Mouse (Mus musculus) embryonic facial prominence, embryonic 15.5 days (tissue): ENCODE data around the gene Trp53. TPM values are rescaled to one million over a fixed set of nuclear protein-coding genes. Genes with fewer than 3 reads are reported as not detected.
"Not testable (repeated sequence)": the region's sequence is repeated elsewhere in the genome, so short reads cannot be mapped to it uniquely, and the experiment has no call there.

ENCODE experiments used
- ATAC-seq: fragments of 200-750 bp; cut with Nextera tagmentation; 2 replicates; pipeline ENCODE4 v1.8.0; 2017; ENCODE audit warnings: low read depth, moderate TSS enrichment; ENCODE audit not compliant: insufficient number of reproducible peaks, low FRiP score, low TSS enrichment
- H3K27ac ChIP-seq: fragments of 300-500 bp; sonication (generic); replicated peaks from 2 replicates; pipeline ENCODE4 v1.5.1; 2015; ENCODE audit warnings: mild to moderate bottlenecking, inconsistent platforms
- H3K27me3 ChIP-seq: fragments of 300-500 bp; sonication (generic); 2 replicates; pipeline ENCODE4 v1.6.1; 2015; ENCODE audit warnings: inconsistent platforms
- H3K36me3 ChIP-seq: fragments of 300-500 bp; sonication (generic); 2 replicates; pipeline ENCODE4 v1.6.1; 2015; ENCODE audit warnings: mild to moderate bottlenecking, inconsistent platforms
- H3K4me1 ChIP-seq: fragments of 300-500 bp; sonication (generic); 2 replicates; pipeline ENCODE4 v1.6.1; 2015; ENCODE audit warnings: inconsistent platforms
- H3K4me2 ChIP-seq: fragments of 300-500 bp; sonication (generic); replicated peaks from 2 replicates; pipeline ENCODE4 v1.6.1; 2015; ENCODE audit warnings: mild to moderate bottlenecking, inconsistent platforms
- H3K4me3 ChIP-seq: fragments of 300-500 bp; sonication (generic); replicated peaks from 2 replicates; pipeline ENCODE4 v1.5.1; 2015; ENCODE audit warnings: mild to moderate bottlenecking, inconsistent platforms
- H3K9ac ChIP-seq: fragments of 300-500 bp; sonication (generic); 2 replicates; pipeline ENCODE4 v1.6.1; 2015; ENCODE audit warnings: inconsistent platforms
- H3K9me3 ChIP-seq: fragments of 300-500 bp; sonication (generic); replicated peaks from 2 replicates; pipeline ENCODE4 v1.6.1; 2016; ENCODE audit warnings: inconsistent platforms
- WGBS: fragments of 180-500 bp; shearing (Covaris S2); methylation state at CpG from one replicate; pipeline ENCODE4 v1.1.7; 2015; 5-methylcytosine and 5-hydroxymethylcytosine counted together
- polyA plus RNA-seq: library from polyadenylated mRNA; unstranded; fragments of >200 nt; fragmentation: Nextera tagmentation; extraction: Ambion mirVana; gene quantifications from 2 replicates; pipeline ENCODE4 v1.2.1, GENCODE M21; 2015

Trp53 gene
- polyA plus RNA-seq, 1 experiment from 2014 or later = 141 TPM

DNA sequence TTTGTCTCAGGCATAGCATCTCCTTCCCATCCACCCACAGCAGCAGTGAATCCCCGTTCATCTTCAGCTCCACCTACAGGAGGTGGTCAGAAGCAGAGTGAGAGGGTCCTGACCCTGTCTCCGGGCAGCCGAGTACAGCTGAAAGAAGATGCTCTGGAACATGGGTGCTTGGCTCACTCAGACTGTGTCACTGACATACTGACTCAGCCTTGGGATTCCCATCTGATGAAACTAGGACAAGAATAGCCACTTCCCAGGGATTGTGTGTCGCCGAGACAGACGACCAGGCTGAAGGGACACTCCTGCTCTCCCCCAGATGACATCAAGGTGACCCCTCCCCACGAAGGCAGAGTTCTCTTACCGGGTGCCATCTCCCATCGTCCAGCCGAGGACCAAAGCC is 36.6 kb downstream of the Trp53 start:
- H3K4me2 ChIP-seq = no peak overlapping the region
- H3K9ac ChIP-seq = no peak overlapping the region
- H3K36me3 ChIP-seq = no peaks in the 10 kb centered on the region
- no peaks in the 10 kb centered on the region for H3K9me3 ChIP-seq
- H3K27me3 ChIP-seq = no peaks in the 10 kb centered on the region; the same call in 1 of the 2 replicates
- no peak for ATAC-seq
- no peak overlapping the region for H3K27ac ChIP-seq
- H3K4me3 ChIP-seq = no peak overlapping the region
- peaks cover 7% of the 10 kb centered on the region for H3K4me1 ChIP-seq
- 36% methylated on average over 10 of the region's 10 CpGs for WGBS

- no peaks in the 10 kb centered on the region for H3K9me3 ChIP-seq
- no peak within 1 kb of the TSS for H3K4me3 ChIP-seq
- H3K27me3 ChIP-seq = no peaks in the 10 kb centered on the region; the same call in 1 of the 2 replicates
- H3K9ac ChIP-seq = no peak within 1 kb of the TSS
- no peak within 1 kb of the TSS for H3K27ac ChIP-seq
- no peak for ATAC-seq
- WGBS = 67% methylated on average over 5 of the region's 5 CpGs
- no peaks in the 10 kb centered on the region for H3K36me3 ChIP-seq
- H3K4me1 ChIP-seq = peaks cover 13% of the 10 kb centered on the region
- H3K4me2 ChIP-seq = no peak within 1 kb of the TSS
Observed at GRCm38 (mm10) chr11:69617805-69618204, 37.6 kb downstream of the Trp53 start, which contains the start of gene Shbg. Gene Shbg, minus strand, starts transcription at chr11:69617905.

GRCm38 (mm10) chr11:69620394-69621081 is 40.4 kb downstream of the Trp53 start:
- Histone ChIP-seq H3K27me3 (no peaks in the 10 kb centered on the region; the same call in 1 of the 2 replicates), H3K27ac (no peak overlapping the region), H3K4me3 (no peak overlapping the region), H3K36me3 (no peaks in the 10 kb centered on the region), H3K4me2 (no peak overlapping the region), H3K9me3 (no peaks in the 10 kb centered on the region), H3K4me1 (peaks cover 8% of the 10 kb centered on the region), H3K9ac (no peak overlapping the region)
- no peak for ATAC-seq
- WGBS = 77% methylated on average over 7 of the region's 7 CpGs

GRCm38 (mm10) chr11:69621571-69622268 is 41.6 kb downstream of the Trp53 start, which contains the start of gene Sat2:
Gene Sat2, plus strand, starts transcription at chr11:69622024.
- H3K27ac ChIP-seq = peak within 1 kb of the TSS; percentile 83
- 1% methylated on average over 20 of the region's 20 CpGs for WGBS
- ATAC-seq = peak; percentile 83; the same call in 1 of the 2 replicates
- H3K4me1 ChIP-seq = peaks cover 8% of the 10 kb centered on the region
- no peaks in the 10 kb centered on the region; the same call in 1 of the 2 replicates for H3K27me3 ChIP-seq
- H3K4me2 ChIP-seq = peak within 1 kb of the TSS; percentile 79
- peak within 1 kb of the TSS; percentile 60 for H3K4me3 ChIP-seq
- H3K9me3 ChIP-seq = no peaks in the 10 kb centered on the region
- H3K36me3 ChIP-seq = no peaks in the 10 kb centered on the region
- peak within 1 kb of the TSS; percentile 63 for H3K9ac ChIP-seq

DNA sequence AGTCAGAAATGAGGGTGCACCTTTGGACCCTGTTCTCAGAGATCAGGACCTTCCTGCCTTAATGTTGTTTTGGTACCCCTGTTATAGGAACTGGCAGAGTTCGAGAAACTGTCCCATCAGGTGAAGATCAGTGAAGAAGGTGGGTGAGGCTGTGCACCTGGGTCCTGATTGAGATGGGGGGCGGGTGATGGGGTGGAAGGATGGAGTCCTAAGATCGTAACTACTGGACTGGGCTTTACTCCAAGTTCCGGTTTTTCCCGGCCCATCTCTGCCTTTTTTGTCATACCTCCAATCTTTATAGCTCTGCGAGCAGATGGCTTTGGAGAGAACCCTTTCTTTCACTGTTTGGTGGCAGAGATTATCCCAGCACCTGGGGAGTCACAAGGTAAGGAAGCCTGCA is 42.2 kb downstream of the Trp53 start:
- Histone ChIP-seq H3K27me3 (no peaks in the 10 kb centered on the region; the same call in 1 of the 2 replicates), H3K4me3 (peak overlapping the region; percentile 60), H3K36me3 (no peaks in the 10 kb centered on the region), H3K4me2 (peak overlapping the region; percentile 79), H3K27ac (peak overlapping the region; percentile 83), H3K9me3 (no peaks in the 10 kb centered on the region), H3K4me1 (peaks cover 8% of the 10 kb centered on the region), H3K9ac (peak overlapping the region; percentile 63)
- no peak for ATAC-seq
- WGBS = 28% methylated on average over 6 of the region's 6 CpGs

DNA sequence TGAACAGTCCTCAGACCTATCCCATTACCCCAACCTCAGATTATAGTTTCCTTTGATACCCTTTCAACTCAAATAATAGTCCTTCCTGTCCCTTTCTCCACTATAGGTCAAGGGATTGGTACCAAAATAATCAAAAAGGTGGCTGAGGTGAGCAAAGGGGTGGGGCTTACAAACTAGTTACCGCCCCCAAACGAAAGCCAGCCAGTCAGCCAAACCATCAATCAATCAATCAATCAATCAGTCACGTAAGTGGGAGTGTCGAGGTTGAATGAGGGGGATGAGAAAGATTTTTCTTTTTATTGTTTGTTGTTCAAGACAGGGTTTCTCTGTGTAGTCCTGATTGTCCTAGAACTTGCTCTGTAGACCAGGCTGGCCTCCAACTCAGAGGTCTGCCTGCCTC is 42.8 kb downstream of the Trp53 start:
- 77% methylated on average over 4 of the region's 4 CpGs for WGBS
- peak overlapping the region; percentile 79 for H3K4me2 ChIP-seq
- H3K4me3 ChIP-seq = peak overlapping the region; percentile 60
- peaks cover 8% of the 10 kb centered on the region for H3K4me1 ChIP-seq
- ATAC-seq = no peak
- no peaks in the 10 kb centered on the region for H3K27me3 ChIP-seq
- no peaks in the 10 kb centered on the region for H3K36me3 ChIP-seq
- no peak overlapping the region for H3K9ac ChIP-seq
- no peak overlapping the region for H3K27ac ChIP-seq
- H3K9me3 ChIP-seq = no peaks in the 10 kb centered on the region

DNA sequence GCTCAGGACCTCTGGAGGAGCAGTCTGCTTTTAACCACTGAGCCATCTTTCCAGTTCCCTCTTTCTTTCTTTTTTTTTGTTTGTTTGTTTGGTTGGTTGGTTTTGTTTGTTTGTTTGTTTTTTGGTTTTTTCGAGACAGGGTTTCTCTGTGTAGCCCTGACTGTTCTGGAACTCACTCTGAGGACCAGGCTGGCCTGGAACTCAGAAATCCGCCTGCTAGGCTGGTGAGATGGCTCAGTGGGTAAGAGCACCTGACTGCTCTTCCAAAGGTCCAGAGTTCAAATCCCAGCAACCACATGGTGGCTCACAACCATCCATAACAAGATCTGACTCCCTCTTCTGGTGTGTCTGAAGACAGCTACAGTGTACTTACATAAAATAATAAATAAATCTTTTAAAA is 44.2 kb downstream of the Trp53 start:
- H3K36me3 ChIP-seq, H3K27ac ChIP-seq, H3K4me3 ChIP-seq, H3K9ac ChIP-seq, H3K27me3 ChIP-seq, ATAC-seq, H3K4me2 ChIP-seq, H3K4me1 ChIP-seq, H3K9me3 ChIP-seq: not testable (repeated sequence)
- 90% methylated on average over 2 of the region's 2 CpGs for WGBS

DNA sequence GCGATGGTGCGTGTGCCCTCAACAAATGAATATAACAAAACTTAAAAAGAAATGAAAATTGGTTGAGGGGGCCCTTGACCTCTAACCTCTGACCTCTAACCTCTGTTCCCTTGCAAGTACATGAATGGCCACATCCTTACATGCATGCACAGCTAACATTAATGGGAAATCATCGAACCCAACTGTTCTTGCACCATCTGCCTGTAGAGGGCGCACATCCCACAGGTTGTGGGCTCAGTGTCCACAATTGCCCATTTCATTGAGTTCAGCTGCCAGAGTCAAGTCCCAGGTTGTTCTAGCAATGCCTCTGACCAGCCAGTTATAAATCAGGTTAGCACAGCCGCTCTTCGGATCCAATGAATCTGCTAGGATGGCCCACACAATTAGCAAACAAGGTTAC is 48.1 kb downstream of the Trp53 start:
- no peak for ATAC-seq
- WGBS = 32% methylated on average over 6 of the region's 6 CpGs
- H3K36me3 ChIP-seq = no peaks in the 10 kb centered on the region
- H3K4me2 ChIP-seq = no peak overlapping the region
- no peak overlapping the region for H3K27ac ChIP-seq
- no peaks in the 10 kb centered on the region for H3K27me3 ChIP-seq
- H3K9me3 ChIP-seq = no peaks in the 10 kb centered on the region
- H3K9ac ChIP-seq = no peak overlapping the region
- no peak overlapping the region for H3K4me3 ChIP-seq
- no peaks in the 10 kb centered on the region for H3K4me1 ChIP-seq

DNA sequence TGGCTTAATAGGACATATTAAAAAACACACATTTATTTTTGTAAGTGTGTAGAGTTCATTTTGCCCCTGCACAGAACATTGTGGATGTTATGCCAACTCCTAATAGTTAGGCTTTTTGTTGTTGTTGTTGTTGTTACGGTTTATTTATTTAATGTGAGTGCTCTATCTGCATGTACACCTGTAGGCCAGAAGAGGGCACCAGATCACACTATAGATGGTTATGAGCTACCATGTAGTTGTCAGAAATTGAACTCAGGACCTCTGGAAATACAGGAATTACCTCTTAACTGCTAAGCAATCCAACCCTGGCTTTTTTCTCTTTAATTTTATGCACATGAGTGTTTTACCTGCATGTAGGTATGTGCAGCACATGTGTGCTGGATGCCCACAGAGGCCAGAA is 49.6 kb downstream of the Trp53 start:
- ATAC-seq = no peak
- H3K9me3 ChIP-seq = no peaks in the 10 kb centered on the region
- no peak overlapping the region for H3K4me2 ChIP-seq
- no peak overlapping the region for H3K4me3 ChIP-seq
- H3K36me3 ChIP-seq = no peaks in the 10 kb centered on the region
- H3K27ac ChIP-seq = no peak overlapping the region
- no peak overlapping the region for H3K9ac ChIP-seq
- no peaks in the 10 kb centered on the region for H3K27me3 ChIP-seq
- H3K4me1 ChIP-seq = peaks cover 10% of the 10 kb centered on the region
- 54% methylated on average over 1 of the region's 1 CpGs for WGBS

DNA sequence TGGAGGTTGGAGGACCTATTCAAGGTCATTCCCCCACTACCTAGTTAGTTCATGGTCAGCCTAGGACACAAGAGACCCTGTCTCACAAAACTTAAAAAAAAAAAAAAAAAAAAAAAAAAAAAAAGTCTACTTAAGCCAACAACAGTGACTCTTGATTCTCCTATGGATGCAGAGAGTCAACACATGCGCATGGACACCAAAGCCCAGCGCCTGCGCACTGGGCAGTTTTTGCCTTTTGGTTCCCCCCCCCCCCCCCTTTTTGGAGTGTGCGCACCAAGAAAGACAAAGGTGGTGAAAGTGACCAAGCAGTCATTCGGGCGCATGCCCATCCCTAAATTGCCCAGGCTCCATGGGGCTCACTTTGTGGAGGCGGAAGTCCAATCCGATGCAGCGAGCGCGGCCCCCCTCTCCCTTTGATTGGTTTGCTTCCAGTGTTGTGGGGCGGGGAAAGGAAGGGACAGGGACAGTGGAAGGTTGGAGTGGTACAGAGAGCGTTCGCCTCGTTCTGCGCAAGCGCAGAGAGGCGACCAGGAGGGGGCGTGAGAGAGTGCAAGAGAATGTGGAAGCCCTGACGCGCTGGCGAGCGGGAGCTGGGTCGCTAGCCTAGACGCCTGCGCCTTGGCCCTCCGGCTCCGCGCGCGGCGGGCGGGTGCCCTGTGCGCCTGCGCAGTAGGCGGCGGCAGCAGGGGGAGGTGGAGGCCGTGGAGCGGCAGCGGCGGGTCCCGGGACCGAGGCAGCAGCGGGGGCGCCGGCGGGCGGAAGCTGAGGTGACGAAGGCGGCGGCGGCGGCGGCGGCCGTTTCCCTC is 52.3 kb downstream of the Trp53 start, which contains the start of gene Fxr2:
Gene Fxr2 (plus strand): TSS at position 707 of the 806 bp plus-strand sequence.
- Histone ChIP-seq H3K36me3 (peaks cover 5% of the 10 kb centered on the region; the same call in 1 of the 2 replicates), H3K4me2 (peak within 1 kb of the TSS; percentile 60), H3K4me3 (peak within 1 kb of the TSS; percentile 71), H3K4me1 (peaks cover 19% of the 10 kb centered on the region), H3K9me3 (no peaks in the 10 kb centered on the region), H3K27me3 (no peaks in the 10 kb centered on the region), H3K27ac (peak within 1 kb of the TSS; percentile 97), H3K9ac (peak within 1 kb of the TSS; percentile 88)
- WGBS = under 1% methylated on average over 56 of the region's 56 CpGs
- ATAC-seq = peak; percentile 99
